Mouse (Mus musculus) Patski (cell line): ENCODE results near the gene Arl4c. TPM values are rescaled to one million over a fixed set of nuclear protein-coding genes. Genes with fewer than 3 reads are reported as not detected.

Experiments used
- ATAC-seq: fragments of 100-300 bp; one replicate; pipeline ENCODE4 v1.8.0; 2021
- CTCF ChIA-PET: fragments of 350-600 bp; sonication (Branson Sonifier 250); formaldehyde crosslinking; loops from one replicate; lab custom pipeline; 2022; ENCODE audit warnings: inconsistent platforms; lab: Charles Lee
- POLR2A ChIA-PET: fragments of 350-600 bp; sonication (Branson Sonifier 250); formaldehyde crosslinking; loops from one replicate; lab custom pipeline; 2022; ENCODE audit warnings: antibody characterized with exemption, inconsistent platforms; lab: Charles Lee
- DNase-seq: peaks from one replicate; pipeline ENCODE4 v3.0.0-alpha.2; 2011; ENCODE audit warnings: low read depth, low spot score
- H3K27me3 ChIP-seq: fragments of 371-371 bp; one replicate; pipeline ENCODE4 v1.5.1; 2021
- CTCF ChIP-seq: fragments of 100-300 bp; IDR thresholded peaks from one replicate; pipeline ENCODE4 v1.5.1; 2021
- in situ Hi-C: fragments of 300-500 bp; cut with MboI; formaldehyde crosslinking; loops from 3 replicates; pipeline ENCODE4 v1.11.1; 2018; ENCODE audit warnings: low pct_unique_long_range_greater_than_20kb, mixed read lengths
- polyA plus RNA-seq: library from polyadenylated mRNA; unstranded; gene quantifications from one replicate; pipeline ENCODE4 v1.2.3, GENCODE M21; 2021

Arl4c gene
- polyA plus RNA-seq, 1 experiment from 2014 or later, result 146 TPM

GRCm38 (mm10) chr1:88692293-88692827, 9.7 kb downstream of the Arl4c start:
- POLR2A ChIA-PET, result no interaction called here
- in situ Hi-C loops, result no loop called here
- no peaks in the 10 kb centered on the region for H3K27me3 ChIP-seq
- CTCF ChIA-PET, result no interaction called here
- ATAC-seq (no peak), DNase-seq (no peak)
- TF ChIP-seq CTCF, result no peak

GRCm38 (mm10) chr1:88690601-88691000, 11.4 kb downstream of the Arl4c start:
- ATAC-seq (no peak), DNase-seq (no peak)
- in situ Hi-C loops, result no loop called here
- H3K27me3 ChIP-seq, result no peaks in the 10 kb centered on the region
- ChIA-PET POLR2A (interaction anchor here (0.5 to 0.6 kb wide), 3 partner anchors 9 to 239 kb away, joined by 3 to 4 read pairs (median 3); no protein-coding TSS in a partner anchor), CTCF (interaction anchor here (0.8 kb wide), 1 partner anchor 12 kb away, joined by 3 read pairs; the partner anchor contains the start of gene Arl4c)
- no peak for TF ChIP-seq CTCF

- in situ Hi-C loops, result no loop called here
- ChIA-PET POLR2A (no interaction called here), CTCF (interaction anchor here (1.3 kb wide), 1 partner anchor 15 kb away, joined by 3 read pairs; no protein-coding TSS in a partner anchor)
- DNase-seq, result no peak
- no peak for TF ChIP-seq CTCF
- H3K27me3 ChIP-seq, result no peaks in the 10 kb centered on the region
- ATAC-seq, result no peak
These were observed 17.3 kb downstream of the Arl4c start for GRCm38 (mm10) chr1:88684765-88685164.

- CTCF ChIA-PET, result interaction anchor here (1.2 to 1.5 kb wide), 2 partner anchors 208 to 213 kb away, joined by 3 read pairs; no protein-coding TSS in a partner anchor
- POLR2A ChIA-PET, result interaction anchor here (1.0 kb wide), 1 partner anchor 9 kb away, joined by 3 read pairs; no protein-coding TSS in a partner anchor
- H3K27me3 ChIP-seq, result no peaks in the 10 kb centered on the region
- in situ Hi-C loops, result no loop called here
- DNase-seq, result no peak
- TF ChIP-seq CTCF, result no peak
- ATAC-seq, result no peak
These were observed 20.4 kb downstream of the Arl4c start for GRCm38 (mm10) chr1:88681596-88681995.

GRCm38 (mm10) chr1:88680804-88681203, 21.2 kb downstream of the Arl4c start:
- POLR2A ChIA-PET, result interaction anchor here (1.0 kb wide), 2 partner anchors 9 to 20 kb away, joined by 3 to 4 read pairs; no protein-coding TSS in a partner anchor
- H3K27me3 ChIP-seq, result no peaks in the 10 kb centered on the region
- in situ Hi-C loops, result no loop called here
- TF ChIP-seq CTCF, result no peak
- ATAC-seq (no peak), DNase-seq (no peak)
- CTCF ChIA-PET, result interaction anchor here (1.2 kb wide), 1 partner anchor 212 kb away, joined by 3 read pairs; no protein-coding TSS in a partner anchor

- in situ Hi-C loops, result no loop called here
- H3K27me3 ChIP-seq, result no peaks in the 10 kb centered on the region
- ChIA-PET CTCF (interaction anchor here (0.5 to 2.0 kb wide), 8 partner anchors 9 to 264 kb away, joined by 3 to 8 read pairs (median 4); no protein-coding TSS in a partner anchor), POLR2A (interaction anchor here (0.7 to 2.5 kb wide), 7 partner anchors 10 to 1104 kb away, joined by 3 to 14 read pairs (median 7); partner anchors contain the start of gene Arl4c)
- DNase-seq, result no peak
- no peak for TF ChIP-seq CTCF
- no peak for ATAC-seq
These were observed 23.7 kb downstream of the Arl4c start for GRCm38 (mm10) chr1:88678231-88678739.

GRCm38 (mm10) chr1:88670807-88671206, 31.2 kb downstream of the Arl4c start:
- in situ Hi-C loops, result no loop called here
- ChIA-PET POLR2A (no interaction called here), CTCF (interaction anchor here (0.8 to 1.6 kb wide), 6 partner anchors 22 to 196 kb away, joined by 3 to 4 read pairs (median 3); no protein-coding TSS in a partner anchor)
- ATAC-seq (no peak), DNase-seq (no peak)
- no peaks in the 10 kb centered on the region for H3K27me3 ChIP-seq
- TF ChIP-seq CTCF, result no peak

GRCm38 (mm10) chr1:88668846-88669810, 32.9 kb downstream of the Arl4c start:
- H3K27me3 ChIP-seq, result no peaks in the 10 kb centered on the region
- no peak for ATAC-seq
- ChIA-PET CTCF (interaction anchor here (1.3 to 1.6 kb wide), 2 partner anchors 9 to 16 kb away, joined by 3 to 8 read pairs; no protein-coding TSS in a partner anchor), POLR2A (interaction anchor here (1.2 kb wide), 2 partner anchors 9 to 34 kb away, joined by 3 to 6 read pairs; partner anchors contain the start of gene Arl4c)
- in situ Hi-C loops, result no loop called here
- TF ChIP-seq CTCF, result no peak
- no peak for DNase-seq

- peak; percentile 74 for DNase-seq
- peak; percentile 83 for ATAC-seq
- CTCF ChIA-PET, result interaction anchor here (1.3 kb wide), 1 partner anchor 10 kb away, joined by 8 read pairs; no protein-coding TSS in a partner anchor
- POLR2A ChIA-PET, result interaction anchor here (1.2 kb wide), 2 partner anchors 9 to 34 kb away, joined by 3 to 6 read pairs; partner anchors contain the start of gene Arl4c
- no peaks in the 10 kb centered on the region for H3K27me3 ChIP-seq
- TF ChIP-seq CTCF, result no peak
- in situ Hi-C loops, result no loop called here
These were observed 33.7 kb downstream of the Arl4c start for GRCm38 (mm10) chr1:88668353-88668752.

- DNase-seq (no peak), ATAC-seq (no peak)
- ChIA-PET POLR2A (interaction anchor here (0.8 to 1.6 kb wide), 3 partner anchors 9 to 14 kb away, joined by 3 read pairs; no protein-coding TSS in a partner anchor), CTCF (no interaction called here)
- no peaks in the 10 kb centered on the region for H3K27me3 ChIP-seq
- in situ Hi-C loops, result no loop called here
- no peak for TF ChIP-seq CTCF
These were observed 37.4 kb downstream of the Arl4c start for GRCm38 (mm10) chr1:88664623-88665022.
